Mouse (Mus musculus) midbrain, embryonic 14.5 days (tissue): ENCODE data around the gene Rasal2. TPM values are rescaled to one million over a fixed set of nuclear protein-coding genes. Genes with fewer than 3 reads are reported as not detected.

ENCODE experiments used
- ATAC-seq: fragments of 200-750 bp; cut with Nextera tagmentation; 2 replicates; pipeline ENCODE4 v1.8.0; 2017; ENCODE audit warnings: moderate number of reproducible peaks, moderate library complexity; ENCODE audit not compliant: low FRiP score, low TSS enrichment
- DNase-seq: peaks from one replicate; pipeline ENCODE4 v3.0.0-alpha.2; 2015
- H3K27ac ChIP-seq: fragments of 300-500 bp; sonication (generic); replicated peaks from 2 replicates; pipeline ENCODE4 v1.5.1; 2014; ENCODE audit warnings: mild to moderate bottlenecking, low read depth, low read length, moderate library complexity
- H3K27me3 ChIP-seq: fragments of 300-500 bp; sonication (generic); 2 replicates; pipeline ENCODE4 v1.6.1; 2014; ENCODE audit warnings: low read length, control low read depth, mixed read lengths; ENCODE audit not compliant: control insufficient read depth, insufficient read depth
- H3K36me3 ChIP-seq: fragments of 300-500 bp; sonication (generic); 2 replicates; pipeline ENCODE4 v1.6.1; 2014; ENCODE audit warnings: low read length, control low read depth; ENCODE audit not compliant: control insufficient read depth, insufficient read depth
- H3K4me1 ChIP-seq: fragments of 300-500 bp; sonication (generic); 2 replicates; pipeline ENCODE4 v1.6.1; 2014; ENCODE audit warnings: mild to moderate bottlenecking, antibody characterized with exemption, low read length, control low read depth; ENCODE audit not compliant: control insufficient read depth, insufficient read depth
- H3K4me2 ChIP-seq: fragments of 300-500 bp; sonication (generic); 2 replicates; pipeline ENCODE4 v1.6.1; 2014; ENCODE audit warnings: mild to moderate bottlenecking, low read length, moderate library complexity
- H3K4me3 ChIP-seq: fragments of 300-500 bp; sonication (generic); replicated peaks from 2 replicates; pipeline ENCODE4 v1.5.1; 2014; ENCODE audit warnings: low read depth, low read length
- H3K9ac ChIP-seq: fragments of 300-500 bp; sonication (generic); replicated peaks from 2 replicates; pipeline ENCODE4 v1.6.1; 2014; ENCODE audit warnings: mild to moderate bottlenecking, low read length, moderate library complexity
- H3K9me3 ChIP-seq: fragments of 300-500 bp; sonication (generic); 2 replicates; pipeline ENCODE4 v1.6.1; 2016; ENCODE audit warnings: low read length, control low read depth, mixed read lengths; ENCODE audit not compliant: control insufficient read depth
- WGBS: fragments of 180-500 bp; shearing (Covaris S2); extraction: QIAGEN DNeasy Blood & Tissue Kit; methylation state at CpG from one replicate; pipeline ENCODE4 v1.1.7; 2014; 5-methylcytosine and 5-hydroxymethylcytosine counted together
- polyA plus RNA-seq: library from polyadenylated mRNA; unstranded; fragments of >200 nt; fragmentation: Nextera tagmentation; extraction: Ambion mirVana; gene quantifications from 2 replicates; pipeline ENCODE4 v1.2.1, GENCODE M21; 2014

Gene Rasal2
- polyA plus RNA-seq, 1 experiment from 2014 or later, result 48.8 TPM

DNA sequence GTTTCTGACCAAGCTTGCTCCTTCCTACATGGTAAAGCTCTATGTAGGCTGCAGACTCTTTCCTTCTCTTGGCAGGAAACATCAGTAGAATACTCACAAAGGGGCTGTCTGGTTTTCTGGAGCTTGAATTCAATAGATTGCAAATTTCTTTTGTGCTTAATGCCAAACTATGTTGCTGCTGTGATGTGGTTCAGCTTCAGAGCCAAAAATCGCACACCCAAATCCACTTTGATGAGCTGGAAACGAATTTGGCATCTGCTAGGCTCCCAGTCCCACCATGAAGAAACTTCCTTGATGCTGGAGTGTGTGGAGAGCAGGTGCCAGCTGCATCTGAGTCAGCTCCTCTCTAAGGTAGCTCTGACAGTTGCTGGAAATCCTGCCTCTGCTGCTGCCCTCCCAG lies 297.9 kb downstream of the Rasal2 start:
- no peak overlapping the region for H3K27ac ChIP-seq
- H3K36me3 ChIP-seq, result no peaks in the 10 kb centered on the region
- no peaks in the 10 kb centered on the region for H3K4me1 ChIP-seq
- H3K9me3 ChIP-seq, result no peaks in the 10 kb centered on the region
- H3K4me2 ChIP-seq, result no peak overlapping the region
- no peak overlapping the region for H3K9ac ChIP-seq
- 70% methylated on average over 2 of the region's 2 CpGs for WGBS
- H3K27me3 ChIP-seq, result no peaks in the 10 kb centered on the region
- ATAC-seq (no peak), DNase-seq (no peak)
- H3K4me3 ChIP-seq, result no peak overlapping the region

DNA sequence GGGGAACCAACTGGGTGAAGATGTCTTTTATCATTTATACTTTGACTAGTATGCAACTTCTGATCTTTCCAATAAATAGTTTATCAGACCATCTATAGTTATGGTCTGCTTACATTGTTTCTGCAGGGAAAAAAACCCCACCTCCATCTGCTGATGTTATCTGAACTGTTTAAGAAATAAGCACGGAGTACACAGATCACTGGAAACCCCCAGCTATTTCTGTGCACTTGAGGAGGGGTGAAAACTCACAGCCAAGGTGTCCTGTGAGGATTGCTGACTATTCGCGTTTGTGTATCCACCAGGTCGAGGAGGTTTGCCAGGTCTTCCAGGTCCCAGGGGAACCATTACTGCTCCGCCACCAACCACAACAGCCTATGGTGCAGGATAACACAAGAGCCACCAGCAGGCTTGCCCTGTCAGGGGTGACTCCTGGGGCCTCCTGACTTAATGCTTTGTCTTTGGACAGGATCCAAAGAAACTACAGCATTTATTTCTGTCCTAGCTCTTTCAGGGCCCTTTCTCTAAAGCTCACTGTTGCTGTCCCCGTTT lies 302.0 kb downstream of the Rasal2 start:
- WGBS, result 75% methylated on average over 6 of the region's 6 CpGs
- Histone ChIP-seq H3K36me3 (no peaks in the 10 kb centered on the region), H3K9ac (no peak overlapping the region), H3K9me3 (no peaks in the 10 kb centered on the region), H3K4me3 (no peak overlapping the region), H3K27ac (no peak overlapping the region), H3K4me1 (no peaks in the 10 kb centered on the region), H3K4me2 (no peak overlapping the region), H3K27me3 (no peaks in the 10 kb centered on the region)
- DNase-seq (no peak), ATAC-seq (no peak)

DNA sequence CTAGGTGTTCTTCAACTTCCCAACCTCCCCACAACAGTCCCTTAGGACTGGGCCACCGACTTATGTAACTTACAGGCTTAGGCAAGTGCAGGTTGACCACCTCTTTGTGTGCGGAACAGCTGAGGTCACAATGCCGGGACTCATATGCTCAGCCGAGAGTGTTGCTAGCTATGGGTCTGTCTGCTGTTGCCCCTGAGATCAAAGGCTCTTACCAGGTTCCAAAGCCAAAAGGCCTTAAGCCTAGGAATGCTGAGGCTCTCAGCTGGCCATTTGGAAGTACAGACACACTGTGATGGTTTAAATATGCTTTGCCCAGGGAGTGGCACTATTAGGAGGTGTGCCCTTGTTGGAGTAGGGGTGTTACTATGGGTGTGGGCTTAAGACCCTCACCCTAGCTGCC lies 303.8 kb downstream of the Rasal2 start, which contains the start of gene Tex35:
Gene Tex35, minus strand, starts transcription at position 101 of the 400 bp plus-strand sequence.
- Histone ChIP-seq H3K36me3 (no peaks in the 10 kb centered on the region), H3K9me3 (no peaks in the 10 kb centered on the region), H3K4me3 (no peak within 1 kb of the TSS), H3K27ac (no peak within 1 kb of the TSS), H3K27me3 (no peaks in the 10 kb centered on the region), H3K4me2 (no peak within 1 kb of the TSS), H3K4me1 (no peaks in the 10 kb centered on the region), H3K9ac (no peak within 1 kb of the TSS)
- DNase-seq, result no peak
- ATAC-seq, result no peak
- WGBS, result 92% methylated on average over 4 of the region's 4 CpGs

DNA sequence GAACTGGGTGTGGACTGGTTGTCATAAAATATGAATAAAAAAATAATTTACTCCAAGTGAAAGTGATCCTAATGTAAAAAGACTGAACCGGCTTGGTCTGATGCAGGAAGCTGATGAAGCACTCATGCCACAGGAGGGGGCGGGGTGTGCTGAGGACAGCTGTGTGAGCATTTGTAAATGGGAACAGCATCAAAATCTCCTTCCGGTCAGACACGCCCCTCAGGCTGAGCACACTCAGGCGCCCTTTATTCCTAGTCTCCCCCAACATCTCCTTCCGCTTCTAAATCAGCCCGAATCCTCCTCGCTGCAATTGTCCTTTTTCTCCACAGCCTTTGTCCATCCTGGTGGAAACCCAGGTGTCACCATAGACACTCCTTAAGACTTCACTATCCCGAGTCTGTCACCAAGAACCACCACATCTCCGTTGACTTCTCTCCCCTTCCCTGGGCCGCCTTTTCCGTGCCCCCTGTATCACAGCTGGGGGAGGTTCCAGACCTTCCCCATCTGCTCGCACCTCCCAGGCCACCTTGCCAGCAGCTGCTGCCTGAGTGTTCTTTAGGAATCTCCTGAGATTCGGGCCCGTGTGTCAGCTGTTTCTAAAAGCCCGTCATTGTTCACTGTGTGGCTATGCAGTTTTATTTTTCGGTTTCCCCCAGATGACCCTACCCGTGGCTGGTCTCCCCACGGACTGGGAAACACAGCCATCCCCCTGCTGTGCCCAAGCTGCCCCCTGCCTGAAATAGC lies 311.1 kb downstream of the Rasal2 start:
- peak overlapping the region; percentile 82 for H3K27ac ChIP-seq
- H3K4me3 ChIP-seq, result peak overlapping the region; percentile 22; the same call in 1 of the 2 replicates
- peaks cover 10% of the 10 kb centered on the region for H3K4me1 ChIP-seq
- H3K27me3 ChIP-seq, result no peaks in the 10 kb centered on the region
- ATAC-seq (peak; percentile 83), DNase-seq (peak; percentile 81)
- H3K36me3 ChIP-seq, result no peaks in the 10 kb centered on the region
- H3K9me3 ChIP-seq, result no peaks in the 10 kb centered on the region
- H3K9ac ChIP-seq, result peak overlapping the region; percentile 42
- H3K4me2 ChIP-seq, result peak overlapping the region; percentile 55
- 7% methylated on average over 19 of the region's 19 CpGs for WGBS

DNA sequence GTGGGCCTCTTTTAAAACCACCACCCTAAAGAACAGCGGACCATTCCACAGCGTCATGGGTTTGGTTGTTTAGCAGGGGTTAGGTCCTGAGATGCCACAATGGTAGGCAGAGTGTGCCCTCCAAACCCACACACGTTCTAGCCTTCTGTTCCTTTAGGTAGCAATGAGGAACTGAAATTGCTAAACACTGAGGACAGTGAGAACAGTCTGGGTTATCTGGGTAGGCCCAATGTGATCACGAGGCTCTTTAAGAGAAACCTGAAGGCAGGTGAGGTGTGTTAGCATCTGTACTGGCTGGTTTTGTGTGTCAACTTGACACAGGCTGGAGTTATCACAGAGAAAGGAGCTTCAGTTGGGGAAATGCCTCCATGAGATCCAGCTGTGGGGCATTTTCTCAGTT lies 316.9 kb downstream of the Rasal2 start:
- Histone ChIP-seq H3K36me3 (no peaks in the 10 kb centered on the region), H3K9me3 (no peaks in the 10 kb centered on the region), H3K27me3 (no peaks in the 10 kb centered on the region), H3K4me1 (no peaks in the 10 kb centered on the region), H3K27ac (no peak overlapping the region), H3K4me3 (no peak overlapping the region), H3K4me2 (no peak overlapping the region), H3K9ac (no peak overlapping the region)
- ATAC-seq (no peak), DNase-seq (no peak)
- WGBS, result 89% methylated on average over 4 of the region's 4 CpGs

DNA sequence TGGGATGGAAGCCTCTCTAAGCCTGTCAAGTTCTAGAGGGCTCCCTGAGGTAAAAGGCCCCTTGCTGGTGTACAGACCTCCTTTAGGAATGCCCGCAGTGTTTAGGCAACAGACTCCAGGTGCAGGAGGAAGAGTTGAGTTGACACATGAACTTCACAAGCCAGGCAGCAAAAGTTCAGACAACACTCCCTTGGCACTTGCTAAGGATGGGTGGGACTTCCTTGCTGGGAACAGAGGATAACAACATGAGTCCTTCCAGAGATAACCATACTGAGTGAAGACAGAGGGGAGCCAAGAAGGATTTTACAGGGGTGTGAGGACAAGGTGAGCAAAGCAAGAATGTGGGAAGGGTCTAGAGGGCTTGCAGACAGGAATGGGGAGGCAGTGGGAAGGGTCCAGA lies 319.8 kb downstream of the Rasal2 start:
- H3K4me2 ChIP-seq, result no peak overlapping the region
- H3K9ac ChIP-seq, result no peak overlapping the region
- 91% methylated on average over 1 of the region's 1 CpGs for WGBS
- no peaks in the 10 kb centered on the region for H3K4me1 ChIP-seq
- DNase-seq, result no peak
- H3K27ac ChIP-seq, result no peak overlapping the region
- H3K36me3 ChIP-seq, result no peaks in the 10 kb centered on the region
- ATAC-seq, result no peak
- no peaks in the 10 kb centered on the region for H3K9me3 ChIP-seq
- no peak overlapping the region for H3K4me3 ChIP-seq
- H3K27me3 ChIP-seq, result no peaks in the 10 kb centered on the region

DNA sequence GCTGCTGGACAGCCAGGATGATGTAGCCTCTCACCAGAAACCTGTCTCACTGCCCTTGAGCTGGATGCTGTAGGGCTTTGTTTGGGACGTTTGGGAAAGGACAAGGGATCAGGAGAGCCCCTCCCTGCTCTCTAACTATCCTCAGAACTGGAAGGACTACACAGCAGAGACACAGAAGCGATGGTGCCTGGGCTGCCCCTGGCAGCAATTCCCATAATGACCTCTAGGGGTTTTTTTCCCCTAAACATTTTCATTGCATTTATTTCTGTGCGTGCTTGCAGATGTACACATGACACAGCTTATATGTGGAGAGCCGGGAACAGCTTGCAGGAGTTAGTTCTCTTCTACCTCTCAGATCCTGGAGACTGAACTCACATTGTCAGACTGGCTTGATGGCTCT lies 320.3 kb downstream of the Rasal2 start:
- no peaks in the 10 kb centered on the region for H3K36me3 ChIP-seq
- no peak overlapping the region for H3K9ac ChIP-seq
- WGBS, result 56% methylated on average over 4 of the region's 4 CpGs
- no peak for ATAC-seq
- DNase-seq, result no peak
- H3K9me3 ChIP-seq, result no peaks in the 10 kb centered on the region
- no peak overlapping the region for H3K27ac ChIP-seq
- no peaks in the 10 kb centered on the region for H3K4me1 ChIP-seq
- H3K4me2 ChIP-seq, result no peak overlapping the region
- no peaks in the 10 kb centered on the region for H3K27me3 ChIP-seq
- H3K4me3 ChIP-seq, result no peak overlapping the region

DNA sequence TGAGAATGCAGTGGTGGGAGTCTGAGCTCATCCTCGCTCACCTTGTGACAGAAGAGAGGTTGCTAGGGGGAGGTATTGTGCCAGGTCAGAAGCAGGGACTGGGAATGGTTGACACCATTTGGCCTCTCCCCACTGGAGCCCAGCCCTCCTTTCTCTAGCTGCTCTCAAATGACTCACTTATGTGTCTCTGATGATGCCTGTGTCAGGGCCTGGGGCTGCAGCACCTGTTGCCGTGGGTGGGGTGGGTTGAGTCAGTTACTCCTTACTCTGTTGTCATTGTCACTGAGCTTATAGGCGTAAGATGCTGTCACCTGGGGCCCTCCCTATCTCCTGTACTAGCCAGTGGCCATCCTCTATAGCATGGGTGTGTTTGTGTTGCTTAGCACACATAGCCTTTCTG lies 321.6 kb downstream of the Rasal2 start:
- Histone ChIP-seq H3K9ac (no peak overlapping the region), H3K4me1 (peaks cover 4% of the 10 kb centered on the region; the same call in 1 of the 2 replicates), H3K9me3 (no peaks in the 10 kb centered on the region), H3K27ac (no peak overlapping the region), H3K36me3 (no peaks in the 10 kb centered on the region), H3K4me2 (no peak overlapping the region), H3K27me3 (no peaks in the 10 kb centered on the region), H3K4me3 (no peak overlapping the region)
- ATAC-seq (no peak), DNase-seq (no peak)
- 79% methylated on average over 3 of the region's 3 CpGs for WGBS
